Mouse (Mus musculus) E14TG2a.4 (cell line): ENCODE data around the gene Snx27.
A peak's percentile ranks its signal among the peaks of the same experiment; 100 is the strongest.

Experiments
- H3K27me3 ChIP-seq: 2 replicates; pipeline ENCODE4 v1.6.1; 2014; ENCODE audit warnings: low read length, control low read depth; ENCODE audit not compliant: insufficient read depth
- H3K36me3 ChIP-seq: 2 replicates; pipeline ENCODE4 v1.6.1; 2014; ENCODE audit warnings: low read length, control low read depth; ENCODE audit not compliant: insufficient read depth
- H3K4me1 ChIP-seq: replicated peaks from 2 replicates; pipeline ENCODE4 v1.6.1; 2014; ENCODE audit warnings: low read depth, low read length, control low read depth
- H3K4me3 ChIP-seq: replicated peaks from 2 replicates; pipeline ENCODE4 v1.5.1; 2014; ENCODE audit warnings: mild to moderate bottlenecking, low read length
- H3K9me3 ChIP-seq: 2 replicates; pipeline ENCODE4 v1.6.1; 2014; ENCODE audit warnings: low read length, control low read depth
- CTCF ChIP-seq: conservative IDR thresholded peaks from 2 replicates; pipeline ENCODE4 v1.5.1; 2014; ENCODE audit warnings: low read length
- NANOG ChIP-seq: IDR thresholded peaks from 2 replicates; pipeline ENCODE4 v1.6.1; 2014; ENCODE audit warnings: borderline replicate concordance, low read length, mixed read lengths
- POU5F1 ChIP-seq: IDR thresholded peaks from 2 replicates; pipeline ENCODE4 v1.6.1; 2014; ENCODE audit warnings: low read length, borderline replicate concordance

Snx27 gene

DNA sequence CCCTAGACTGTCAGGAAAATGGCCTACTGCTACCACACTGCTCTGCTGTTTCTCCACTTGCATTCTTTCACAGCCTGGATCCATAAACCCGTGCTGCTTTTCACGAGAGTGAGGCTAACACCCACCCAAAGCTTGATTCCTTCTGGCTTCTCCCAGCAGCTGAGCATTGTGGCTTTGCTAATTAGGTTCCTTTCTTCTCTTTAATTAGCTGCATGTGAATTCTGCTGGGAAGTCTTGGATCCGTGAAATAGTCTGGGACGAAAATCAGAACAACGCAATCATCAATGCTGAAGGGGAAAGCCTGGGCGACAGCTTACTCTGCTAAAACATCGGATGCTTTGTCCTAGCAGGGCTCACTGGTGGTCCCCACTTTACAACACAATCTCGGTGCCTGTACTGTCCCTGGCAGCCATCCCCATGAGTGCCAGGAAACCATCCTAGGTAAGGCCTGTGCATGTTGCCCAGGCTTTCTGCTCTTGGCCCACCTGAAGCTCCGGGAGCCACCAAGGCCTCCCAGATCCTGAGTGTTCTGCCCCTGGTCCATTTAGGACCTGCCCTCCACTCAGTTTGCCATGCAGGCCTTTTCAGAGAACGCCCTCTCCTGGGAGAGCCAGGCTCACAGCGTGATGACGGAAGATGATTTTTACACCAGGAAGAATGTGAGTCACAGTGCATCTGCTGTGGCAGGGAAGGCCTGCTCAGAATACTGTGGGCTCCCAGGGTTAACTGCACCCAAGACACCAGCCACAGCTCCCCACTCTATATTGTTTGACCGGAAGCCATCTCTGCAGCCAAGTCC is 116.7 kb downstream of the Snx27 start:
- TF ChIP-seq CTCF, result no peak
- TF ChIP-seq NANOG, result no peak
- no peak for TF ChIP-seq POU5F1
- Histone ChIP-seq H3K27me3 (no peaks in the 10 kb centered on the region), H3K9me3 (no peaks in the 10 kb centered on the region), H3K4me3 (0 out of 2 replicates have a peak overlapping the region, but pooled peaks have one; percentile 7), H3K36me3 (no peaks in the 10 kb centered on the region), H3K4me1 (peaks cover 45% of the 10 kb centered on the region)

DNA sequence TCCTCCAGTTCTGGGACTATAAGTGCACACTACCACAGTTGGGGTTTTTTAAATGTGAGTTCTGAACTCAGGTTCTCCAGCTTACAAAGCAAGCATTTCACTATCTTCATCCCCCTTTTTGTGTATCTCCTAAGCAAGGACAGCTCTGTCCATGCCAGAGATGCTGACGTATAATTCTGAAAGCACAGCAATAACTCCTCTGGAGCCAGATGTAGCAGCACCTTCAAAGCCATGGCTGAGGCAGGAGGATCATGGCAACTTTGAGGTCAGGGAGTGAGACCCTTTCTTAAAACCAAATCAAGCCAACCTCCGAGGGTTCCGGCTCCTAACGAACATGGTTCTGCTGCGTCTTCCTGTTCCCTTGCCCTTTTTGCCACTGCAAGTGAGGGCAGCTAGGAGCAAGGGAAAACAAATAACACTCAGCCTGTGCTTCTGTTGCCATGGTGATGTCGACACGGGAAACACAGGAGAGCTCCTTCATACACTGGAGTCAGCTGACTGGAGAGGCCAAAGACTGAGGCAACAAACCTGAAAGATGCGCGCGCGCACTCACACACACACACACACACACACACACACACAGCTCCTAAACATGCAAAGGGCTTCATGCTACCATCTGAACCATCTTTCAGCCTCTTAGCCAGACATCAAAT is 118.5 kb downstream of the Snx27 start:
- H3K4me1 ChIP-seq, result peaks cover 38% of the 10 kb centered on the region
- H3K36me3 ChIP-seq, result no peaks in the 10 kb centered on the region
- H3K4me3 ChIP-seq, result peak overlapping the region; percentile 32; the same call in 1 of the 2 replicates
- 0 out of 2 replicates have a peak, but pooled peaks cover 5% of the 10 kb centered on the region for H3K27me3 ChIP-seq
- TF ChIP-seq NANOG (no peak), POU5F1 (no peak)
- H3K9me3 ChIP-seq, result peaks cover 2% of the 10 kb centered on the region; the same call in 1 of the 2 replicates

DNA sequence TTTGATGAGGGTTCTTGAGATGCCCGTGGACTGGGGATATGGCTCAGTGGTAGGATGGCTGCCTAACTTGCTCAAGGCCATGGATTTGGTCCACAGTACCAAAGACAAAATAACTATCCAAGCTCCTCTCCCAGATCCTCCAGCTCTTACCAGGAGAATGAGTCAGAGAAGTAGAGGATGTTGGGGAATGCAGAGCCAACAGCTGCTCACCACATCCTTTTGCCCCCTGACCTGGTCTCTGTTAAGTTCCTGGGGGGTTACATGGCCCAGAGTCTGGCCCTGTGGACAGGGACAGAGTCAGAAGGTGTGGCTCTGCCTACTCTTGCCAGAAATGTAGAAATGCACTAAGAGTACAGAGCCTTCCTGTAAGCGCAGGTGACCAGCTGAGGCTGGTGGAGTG is 122.7 kb downstream of the Snx27 start:
- peaks cover 15% of the 10 kb centered on the region for H3K4me1 ChIP-seq

DNA sequence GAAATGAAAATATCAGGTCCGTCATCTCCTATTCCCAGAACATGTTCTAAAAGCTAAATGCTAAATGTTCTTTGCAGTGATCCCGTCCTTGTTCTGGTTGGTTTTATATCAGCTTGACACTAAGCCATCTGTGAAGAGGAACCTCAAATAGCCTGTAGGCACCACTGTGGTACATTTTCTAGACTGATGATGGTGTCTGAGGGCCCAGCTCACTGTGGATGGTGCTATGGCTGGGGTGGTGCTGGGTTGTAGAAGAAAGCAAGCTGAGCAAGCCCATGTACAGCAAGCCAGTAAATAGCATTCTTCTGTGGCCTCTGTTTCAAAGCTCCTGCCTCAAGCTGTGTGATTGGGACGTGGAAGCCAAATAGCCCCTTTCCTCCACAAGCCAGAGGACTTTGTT is 125.5 kb downstream of the Snx27 start:
- peaks cover 27% of the 10 kb centered on the region for H3K27me3 ChIP-seq
- H3K9me3 ChIP-seq, result peaks cover 11% of the 10 kb centered on the region; the same call in 1 of the 2 replicates
- TF ChIP-seq NANOG (no peak), POU5F1 (no peak), CTCF (no peak)
- H3K36me3 ChIP-seq, result peaks cover 3% of the 10 kb centered on the region
- no peak overlapping the region for H3K4me3 ChIP-seq
- 0 out of 2 replicates have a peak, but pooled peaks cover 4% of the 10 kb centered on the region for H3K4me1 ChIP-seq

More for the DNA sequence above, 122.7 kb downstream of the Snx27 start:
- peaks cover 19% of the 10 kb centered on the region for H3K27me3 ChIP-seq
- H3K9me3 ChIP-seq, result peaks cover 8% of the 10 kb centered on the region; the same call in 1 of the 2 replicates
- TF ChIP-seq NANOG, result no peak
- TF ChIP-seq CTCF, result no peak
- no peak for TF ChIP-seq POU5F1
- H3K4me3 ChIP-seq, result no peak overlapping the region
- H3K36me3 ChIP-seq, result no peaks in the 10 kb centered on the region

DNA sequence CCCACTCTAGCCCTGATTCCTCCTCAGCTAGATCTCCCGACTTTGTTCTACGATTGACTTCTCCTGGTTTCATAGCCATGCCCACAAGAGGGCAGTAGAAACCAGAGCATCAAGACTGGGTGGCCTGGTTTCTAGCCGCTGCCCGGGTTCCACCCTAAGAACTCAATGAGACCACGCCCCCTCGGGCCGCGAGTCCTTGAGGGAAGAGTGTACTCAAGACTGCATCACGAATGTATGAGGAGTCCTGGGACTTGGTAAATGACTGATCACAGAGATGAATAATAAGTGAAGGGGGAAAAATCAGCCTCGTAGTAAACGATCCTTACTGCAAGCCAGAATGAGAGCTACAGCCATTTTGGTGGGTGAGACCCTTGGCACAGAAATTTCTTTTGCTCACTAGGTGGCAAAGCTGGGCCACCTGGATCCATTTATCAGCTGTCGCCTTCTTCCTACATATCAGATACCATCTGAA is 126.0 kb downstream of the Snx27 start:
- Histone ChIP-seq H3K27me3 (peaks cover 27% of the 10 kb centered on the region), H3K9me3 (peaks cover 11% of the 10 kb centered on the region; the same call in 1 of the 2 replicates), H3K36me3 (peaks cover 3% of the 10 kb centered on the region), H3K4me3 (0 out of 2 replicates have a peak overlapping the region, but pooled peaks have one; percentile 20), H3K4me1 (0 out of 2 replicates have a peak, but pooled peaks cover 4% of the 10 kb centered on the region)
- TF ChIP-seq NANOG (no peak), CTCF (peak; percentile 59), POU5F1 (no peak)

DNA sequence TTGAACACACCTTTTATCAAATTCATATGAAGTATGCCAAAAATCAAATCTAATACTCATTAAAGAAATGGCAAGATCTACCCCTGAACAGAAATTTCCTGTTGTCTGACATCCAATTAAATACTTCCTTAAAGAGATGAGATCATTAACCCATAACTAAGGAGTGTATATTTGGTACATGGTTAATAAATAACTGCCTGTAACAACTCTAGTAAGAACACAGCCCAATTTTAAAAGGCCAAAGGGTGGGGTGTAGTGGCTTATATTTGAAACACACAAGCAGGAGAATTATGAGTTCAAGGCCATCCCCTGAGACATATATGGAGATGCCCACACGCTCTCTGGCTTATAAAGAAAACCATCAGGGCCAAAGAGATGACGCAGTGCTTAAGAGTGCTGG is 133.1 kb downstream of the Snx27 start:
- Histone ChIP-seq H3K27me3 (peaks cover 3% of the 10 kb centered on the region; the same call in 1 of the 2 replicates), H3K4me3 (no peak overlapping the region), H3K9me3 (0 out of 2 replicates have a peak, but pooled peaks cover 2% of the 10 kb centered on the region), H3K36me3 (peaks cover 65% of the 10 kb centered on the region), H3K4me1 (peaks cover 7% of the 10 kb centered on the region)
- no peak for TF ChIP-seq POU5F1
- TF ChIP-seq CTCF, result no peak
- no peak for TF ChIP-seq NANOG
